In genomic region chrX:51610743-51611142, GRCm38 (mm10) we compare ENCODE assay signal across 27 mouse cellular contexts.
DNase-seq lines count a peak whose midpoint lies in the region; ATAC-seq and TF ChIP-seq lines count a peak whose summit lies in the region.
"Had no signal": no experiment of that assay in that cellular context is flagged by ENCODE, and none has a peak within 500 bp of the region (broad histone marks: within the 10 kb centered on the region; RNA-seq: fewer than 3 reads in every experiment).

No protein-coding gene starts in this region.

- H3K4me2 ChIP-seq in forebrain, embryonic 14.5 days (ENCODE audit: low read length): no peak overlapping the region
- H3K4me2 ChIP-seq in forebrain, embryonic 11.5 days (ENCODE audit: low read depth, low read length, severe bottlenecking): no peak overlapping the region
- no peak overlapping the region for H3K4me2 ChIP-seq in forebrain, embryonic 16.5 days (ENCODE audit: low read length)
- H3K4me2 ChIP-seq: heart, embryonic 13.5 days; limb, embryonic 15.5 days; liver, embryonic 15.5 days; neural tube, embryonic 13.5 days had no signal

- no peak overlapping the region for H3K27ac ChIP-seq in forebrain, embryonic 14.5 days (ENCODE audit: low read depth, low read length)
- no peak overlapping the region for H3K27ac ChIP-seq in forebrain, embryonic 11.5 days (ENCODE audit: low read depth, low read length)
- H3K27ac ChIP-seq in left cerebral cortex, adult 2 months: no peak overlapping the region
- H3K27ac ChIP-seq in forebrain, embryonic 16.5 days (ENCODE audit: low read length): peak overlapping the region; percentile 34
- H3K27ac ChIP-seq: embryonic facial prominence, embryonic 10.5 days; heart, adult 2 months; heart, embryonic 13.5 days; hindbrain, postnatal 0 days; limb, embryonic 15.5 days; liver, embryonic 15.5 days; midbrain, embryonic 10.5 days; neural tube, embryonic 13.5 days had no signal

- intact Hi-C loops in left cerebral cortex, adult 2 months (cut with DNase I): no loop called here

- H3K9ac ChIP-seq in forebrain, embryonic 14.5 days (ENCODE audit: low read length): no peak overlapping the region
- no peak overlapping the region for H3K9ac ChIP-seq in forebrain, embryonic 11.5 days (ENCODE audit: low read length)
- no peak overlapping the region for H3K9ac ChIP-seq in forebrain, embryonic 16.5 days (replicated peaks; ENCODE audit: low read depth, low read length)
- H3K9ac ChIP-seq: heart, embryonic 13.5 days; limb, embryonic 15.5 days; liver, embryonic 15.5 days; neural tube, embryonic 13.5 days had no signal

- H3K4me3 ChIP-seq in forebrain, embryonic 14.5 days (ENCODE audit: low read depth, low read length): no peak overlapping the region
- no peak overlapping the region for H3K4me3 ChIP-seq in forebrain, embryonic 11.5 days (ENCODE audit: low read depth, low read length)
- H3K4me3 ChIP-seq in left cerebral cortex, adult 2 months: no peak overlapping the region
- no peak overlapping the region for H3K4me3 ChIP-seq in forebrain, embryonic 16.5 days (replicated peaks; ENCODE audit: low read length)
- H3K4me3 ChIP-seq: embryonic facial prominence, embryonic 10.5 days; heart, adult 2 months; heart, embryonic 13.5 days; limb, embryonic 15.5 days; liver, embryonic 15.5 days; midbrain, embryonic 10.5 days; myocyte; neural tube, embryonic 13.5 days had no signal

- DNase-seq in forebrain, embryonic 14.5 days (ENCODE audit: low spot score): peak; percentile 59
- no peak for DNase-seq in forebrain, embryonic 11.5 days (ENCODE audit: low spot score)
- peak; percentile 3 to 4 for DNase-seq in left cerebral cortex, adult 18-20 months (ENCODE audit: low spot score in 2 of 2)
- no peak for DNase-seq in left cerebral cortex, adult 2 months (ENCODE audit: extremely low spot score in 1 of 2, low spot score in 2 of 2)
- DNase-seq in brain, adult 2 months (ENCODE audit: low read depth, low spot score): peak; percentile 51
- DNase-seq in cerebellum, adult 18-20 months: no peak
- DNase-seq: adrenal gland, postnatal 36 days; cerebellum, adult 2 months; gastrocnemius, postnatal 36 days; heart, adult 2 months; kidney, postnatal 25 days; left cerebral cortex, postnatal 4 days; retina, postnatal 1 day; spleen, adult 18-20 months had no signal

- TF ChIP-seq CTCF in left cerebral cortex, adult 2 months (IDR thresholded peaks at IDR 0.05): no peak

- ATAC-seq in forebrain, embryonic 14.5 days: peak; percentile 67; the same call in 1 of the 2 replicates
- no peak for ATAC-seq in forebrain, embryonic 11.5 days (replicated peaks; ENCODE audit: low FRiP score)
- peak; percentile 79 for ATAC-seq in forebrain, embryonic 16.5 days
- ATAC-seq: hindbrain, postnatal 0 days; intestine, postnatal 0 days; lung, postnatal 0 days; midbrain, embryonic 16.5 days; Patski had no signal

- WGBS in forebrain, embryonic 14.5 days: 48% methylated on average over 1 of the region's 1 CpGs
- 84% methylated on average over 1 of the region's 1 CpGs for WGBS in forebrain, embryonic 11.5 days
- WGBS in forebrain, embryonic 16.5 days: 55% methylated on average over 1 of the region's 1 CpGs

- H3K4me1 ChIP-seq in forebrain, embryonic 14.5 days (ENCODE audit: control insufficient read depth, insufficient read depth, low read length): no peaks in the 10 kb centered on the region
- H3K4me1 ChIP-seq in forebrain, embryonic 11.5 days (replicated peaks; ENCODE audit: control insufficient read depth, insufficient read depth, low read length): no peaks in the 10 kb centered on the region
- peaks cover 6% of the 10 kb centered on the region; the same call in 1 of the 2 replicates for H3K4me1 ChIP-seq in forebrain, embryonic 16.5 days (replicated peaks; ENCODE audit: control insufficient read depth, insufficient read depth, low read length)
- H3K4me1 ChIP-seq: heart, embryonic 13.5 days; limb, embryonic 15.5 days; liver, embryonic 15.5 days had no signal

- H3K9me3 ChIP-seq in forebrain, embryonic 14.5 days (replicated peaks; ENCODE audit: control insufficient read depth, low read length): no peaks in the 10 kb centered on the region
- H3K9me3 ChIP-seq in forebrain, embryonic 11.5 days (ENCODE audit: control insufficient read depth, low read length): no peaks in the 10 kb centered on the region
- H3K9me3 ChIP-seq in forebrain, embryonic 16.5 days (ENCODE audit: control insufficient read depth, low read length): no peaks in the 10 kb centered on the region
- H3K9me3 ChIP-seq: embryonic facial prominence, embryonic 10.5 days; heart, embryonic 13.5 days; limb, embryonic 15.5 days; liver, embryonic 15.5 days; midbrain, embryonic 10.5 days; neural tube, embryonic 13.5 days had no signal

- H3K27me3 ChIP-seq in forebrain, embryonic 14.5 days (replicated peaks; ENCODE audit: control insufficient read depth, insufficient read depth, low read length): no peaks in the 10 kb centered on the region
- no peaks in the 10 kb centered on the region for H3K27me3 ChIP-seq in forebrain, embryonic 11.5 days (ENCODE audit: control insufficient read depth, insufficient read depth, low read length)
- H3K27me3 ChIP-seq in forebrain, embryonic 16.5 days (replicated peaks; ENCODE audit: control insufficient read depth, insufficient read depth, low read length): no peaks in the 10 kb centered on the region
- H3K27me3 ChIP-seq: heart, embryonic 13.5 days; limb, embryonic 15.5 days; liver, embryonic 15.5 days; neural tube, embryonic 13.5 days had no signal

- H3K36me3 ChIP-seq in forebrain, embryonic 14.5 days (ENCODE audit: control insufficient read depth, insufficient read depth, low read length): no peaks in the 10 kb centered on the region
- no peaks in the 10 kb centered on the region for H3K36me3 ChIP-seq in forebrain, embryonic 11.5 days (ENCODE audit: control insufficient read depth, insufficient read depth, low read length)
- H3K36me3 ChIP-seq in forebrain, embryonic 16.5 days (ENCODE audit: control insufficient read depth, insufficient read depth): no peaks in the 10 kb centered on the region
- H3K36me3 ChIP-seq: embryonic facial prominence, embryonic 10.5 days; heart, embryonic 13.5 days; limb, embryonic 15.5 days; liver, embryonic 15.5 days; midbrain, embryonic 10.5 days; neural tube, embryonic 13.5 days had no signal

Comparison
In these comparisons a context has a peak if more than half of its experiments do, and no peak if none do; other contexts are left out.
1. DNase-seq: peak in forebrain, embryonic 14.5 days (single experiment), left cerebral cortex, adult 18-20 months (2 of 2) and brain, adult 2 months (single experiment); none in forebrain, embryonic 11.5 days (single experiment), left cerebral cortex, adult 2 months (0 of 2) and cerebellum, adult 18-20 months (0 of 2).